Mouse (Mus musculus) effector memory CD4-positive, alpha-beta T cell, adult 5 months (primary cell): Measurements from ENCODE around the gene Adssl1. TPM values are rescaled to one million over a fixed set of nuclear protein-coding genes. Genes with fewer than 3 reads are reported as not detected.

Experiments used
- polyA plus RNA-seq: library from polyadenylated mRNA; unstranded; fragments of 100-300 nt; shearing (Covaris generic); gene quantifications from one replicate; pipeline ENCODE4 v1.2.1, GENCODE M21; 2017

The Adssl1 gene
- polyA plus RNA-seq = 2.0 TPM

GRCm38 (mm10) chr12:112619686-112620353, at the start of gene Adssl1:
Adssl1 (plus strand) TSS chr12:112620045.

DNA sequence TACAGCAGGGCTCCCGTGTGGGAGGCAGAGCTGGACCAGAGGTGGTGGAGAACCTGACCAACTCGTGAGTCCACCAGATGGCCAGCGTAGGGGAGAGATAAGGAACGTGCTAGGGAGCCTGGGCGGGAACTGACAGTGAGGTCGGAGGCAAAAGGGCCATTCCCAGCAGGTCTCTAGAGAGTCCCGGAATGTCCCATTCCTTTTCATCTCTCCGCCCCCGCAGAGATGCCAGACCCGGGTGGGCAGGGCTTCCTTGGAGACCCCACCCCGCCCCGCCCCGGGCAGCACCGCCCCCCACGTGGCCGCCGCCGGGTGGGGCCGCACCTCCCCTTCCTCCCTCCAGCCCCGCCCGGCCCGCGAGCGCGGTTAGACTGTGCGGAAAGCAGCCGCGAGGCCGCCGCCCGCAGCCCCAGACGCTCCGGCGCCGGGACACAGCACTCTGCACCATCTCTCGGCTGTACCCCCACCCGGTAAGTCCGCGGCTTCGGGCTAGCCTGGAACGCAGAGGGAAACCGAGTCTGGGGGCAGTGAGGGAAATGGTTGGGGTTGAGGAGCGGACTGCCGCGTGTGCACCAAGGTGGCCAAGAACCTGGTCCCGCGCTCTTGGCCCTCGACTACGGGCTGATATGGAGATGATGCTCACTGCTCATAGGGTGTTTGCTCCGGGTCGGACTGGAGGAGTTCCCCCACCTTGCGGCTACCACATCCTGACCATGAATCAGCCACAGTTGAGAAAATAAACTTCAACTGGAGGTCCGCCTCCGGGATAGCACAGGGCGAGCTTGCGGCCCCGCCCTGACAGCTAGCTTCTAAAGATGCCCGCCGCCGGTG, 31.2 kb upstream of the Adssl1 start, which contains the start of gene Inf2:
Inf2 (plus strand) TSS at position 359 of the 831 bp plus-strand sequence.

GRCm38 (mm10) chr12:112644180-112644854, 24.5 kb downstream of the Adssl1 start, which contains the start of gene Siva1:
Siva1 (plus strand) TSS chr12:112644679.

GRCm38 (mm10) chr12:112674132-112675011, 54.5 kb downstream of the Adssl1 start, which contains the start of gene Akt1:
Akt1 (minus strand) TSS chr12:112674884.

GRCm38 (mm10) chr12:112678555-112679026, 58.7 kb downstream of the Adssl1 start, which contains the start of gene Zbtb42:
Zbtb42 (plus strand) TSS chr12:112678828.

Other genes with a start within 250 kb of the Adssl1 start
- not detected for gene A530016L24Rik, start 130.6 kb upstream of the Adssl1 start, polyA plus RNA-seq
- gene Tmem179, start 103.3 kb upstream of the Adssl1 start, polyA plus RNA-seq = not detected
- gene Inf2, start 31.3 kb upstream of the Adssl1 start, polyA plus RNA-seq = 34.5 TPM
- gene Siva1, start 24.6 kb downstream of the Adssl1 start, polyA plus RNA-seq = 20.4 TPM
- 122 TPM for gene Akt1, start 54.8 kb downstream of the Adssl1 start, polyA plus RNA-seq
- gene Zbtb42, start 58.8 kb downstream of the Adssl1 start, polyA plus RNA-seq = 4.4 TPM
- 19.6 TPM for gene Cep170b, start 100.4 kb downstream of the Adssl1 start, polyA plus RNA-seq
- gene Pld4, start 140.6 kb downstream of the Adssl1 start, polyA plus RNA-seq = 0.30 TPM
- not detected for gene Ahnak2, start 182.6 kb downstream of the Adssl1 start, polyA plus RNA-seq
- not detected for gene Clba1, start 188.9 kb downstream of the Adssl1 start, polyA plus RNA-seq
- 38.0 TPM for gene Cdca4, start 209.4 kb downstream of the Adssl1 start, polyA plus RNA-seq
- gene Gpr132, start 248.2 kb downstream of the Adssl1 start, polyA plus RNA-seq = 317 TPM